Mouse (Mus musculus): ENCODE results near the gene Ncapg2. TPM values are rescaled to one million over a fixed set of nuclear protein-coding genes. Genes with fewer than 3 reads are reported as not detected.

The Ncapg2 gene
- polyA plus RNA-seq, 1 experiment from 2014 or later, result 33.8 TPM

Other genes starting within 250 kb of the Ncapg2 start
- gene Wdr60, start 142.4 kb upstream of the Ncapg2 start, polyA plus RNA-seq (2014; fragmentation: Nextera tagmentation; extraction: Ambion mirVana), result 7.3 and 9.3 TPM in 2 replicates
- not detected in 2 replicates for gene Gm11027, start 130.0 kb upstream of the Ncapg2 start, polyA plus RNA-seq (2014; fragmentation: Nextera tagmentation; extraction: Ambion mirVana)
- 15.7 and 16.6 TPM in 2 replicates for gene Esyt2, start 124.2 kb upstream of the Ncapg2 start, polyA plus RNA-seq (2014; fragmentation: Nextera tagmentation; extraction: Ambion mirVana)
- 0.07 TPM in 1 of 2 replicates, not detected in the other for gene Ptprn2, start 80.3 kb downstream of the Ncapg2 start, polyA plus RNA-seq (2014; fragmentation: Nextera tagmentation; extraction: Ambion mirVana)

All from heart, embryonic 11.5 days (tissue).